Mouse (Mus musculus) CD4-positive helper T cell, adult 2 months (primary cell): Measurements from ENCODE around the gene Nfix.

ENCODE experiments used
- DNase-seq: peaks from one replicate; pipeline ENCODE4 v3.0.0-alpha.2; 2012; ENCODE audit warnings: low read depth, missing footprints, low spot score

Gene Nfix

GRCm38 (mm10) chr8:84768343-84769095, 31.6 kb downstream of the Nfix start:
- no peak for DNase-seq

- no peak for DNase-seq
Observed at GRCm38 (mm10) chr8:84767221-84767620, 32.9 kb downstream of the Nfix start.

- no peak for DNase-seq
Observed at GRCm38 (mm10) chr8:84766422-84766821, 33.7 kb downstream of the Nfix start.

GRCm38 (mm10) chr8:84765629-84766028, 34.5 kb downstream of the Nfix start:
- no peak for DNase-seq

- no peak for DNase-seq
Observed at GRCm38 (mm10) chr8:84764870-84765495, 35.2 kb downstream of the Nfix start.

GRCm38 (mm10) chr8:84764100-84764499, 36.0 kb downstream of the Nfix start:
- DNase-seq: no peak

GRCm38 (mm10) chr8:84760901-84761300, 39.2 kb downstream of the Nfix start:
- DNase-seq: no peak

GRCm38 (mm10) chr8:84760405-84760805, 39.7 kb downstream of the Nfix start:
- DNase-seq: no peak

- DNase-seq: no peak
Observed at GRCm38 (mm10) chr8:84759718-84760117, 40.4 kb downstream of the Nfix start.

GRCm38 (mm10) chr8:84759126-84759525, 41.0 kb downstream of the Nfix start:
- no peak for DNase-seq

- no peak for DNase-seq
Observed at GRCm38 (mm10) chr8:84758308-84758707, 41.8 kb downstream of the Nfix start.

GRCm38 (mm10) chr8:84757501-84757900, 42.6 kb downstream of the Nfix start:
- no peak for DNase-seq

- no peak for DNase-seq
Observed at GRCm38 (mm10) chr8:84752734-84753582, 47.2 kb downstream of the Nfix start.

GRCm38 (mm10) chr8:84749519-84749918, 50.6 kb downstream of the Nfix start:
- DNase-seq: no peak

- DNase-seq: peak; percentile 39
Observed at GRCm38 (mm10) chr8:84745032-84745925, 54.9 kb downstream of the Nfix start.

GRCm38 (mm10) chr8:84743517-84744420, 56.4 kb downstream of the Nfix start:
- DNase-seq: no peak

GRCm38 (mm10) chr8:84743054-84743415, 57.1 kb downstream of the Nfix start:
- DNase-seq: no peak

- no peak for DNase-seq
Observed at GRCm38 (mm10) chr8:84742171-84743053, 57.7 kb downstream of the Nfix start.
